Mouse (Mus musculus): Measurements from ENCODE around the gene Olfr1426. TPM values are rescaled to one million over a fixed set of nuclear protein-coding genes. Genes with fewer than 3 reads are reported as not detected.

The Olfr1426 gene
- total RNA-seq, 2 experiments from 2014 or later: not detected

GRCm38 (mm10) chr19:12037727-12038126, 54.1 kb downstream of the Olfr1426 start:
- intact Hi-C loops (cut with DNase I): no loop called here
- no peak for TF ChIP-seq CTCF (IDR thresholded peaks at IDR 0.05)
- Histone ChIP-seq H3K27ac (no peak overlapping the region), H3K4me3 (no peak overlapping the region)
- no peak for DNase-seq

Other genes with a start within 250 kb of the Olfr1426 start
- gene Olfr1418, start 230.9 kb downstream of the Olfr1426 start, total RNA-seq (2021): not detected
- not detected for gene Olfr1419, start 216.9 kb downstream of the Olfr1426 start, total RNA-seq (2021)
- not detected for gene Olfr1420, start 205.4 kb downstream of the Olfr1426 start, total RNA-seq (2021)
- gene Patl1, start 179.6 kb downstream of the Olfr1426 start, total RNA-seq (2021): 10 to 100 TPM; 24.3 to 29.3 TPM
- 10 to 100 TPM; 54.3 to 62.9 TPM for gene Osbp, start 126.1 kb downstream of the Olfr1426 start, total RNA-seq (2021)
- gene Olfr1423, start 50.7 kb downstream of the Olfr1426 start, total RNA-seq (2021): not detected
- gene Olfr1424, start 29.3 kb downstream of the Olfr1426 start, total RNA-seq (2021): not detected
- gene Olfr1425, start 14.3 kb downstream of the Olfr1426 start, total RNA-seq (2021): not detected
- not detected for gene Olfr1427, start 11.3 kb upstream of the Olfr1426 start, total RNA-seq (2021)
- not detected for gene Olfr1428, start 23.9 kb upstream of the Olfr1426 start, total RNA-seq (2021)
- gene Olfr76, start 31.2 kb upstream of the Olfr1426 start, total RNA-seq (2021): not detected
- not detected for gene Olfr1555-ps1, start 78.1 kb upstream of the Olfr1426 start, total RNA-seq (2021)
- gene Olfr1431, start 108.6 kb upstream of the Olfr1426 start, total RNA-seq (2021): not detected
- gene Olfr1432, start 140.6 kb upstream of the Olfr1426 start, total RNA-seq (2021): not detected
- gene Olfr262, start 149.6 kb upstream of the Olfr1426 start, total RNA-seq (2021): not detected
- gene Olfr235, start 169.0 kb upstream of the Olfr1426 start, total RNA-seq (2021): not detected
- not detected for gene Olfr1434, start 187.8 kb upstream of the Olfr1426 start, total RNA-seq (2021)
- not detected for gene Olfr1436, start 207.1 kb upstream of the Olfr1426 start, total RNA-seq (2021)
- gene Olfr1437, start 233.1 kb upstream of the Olfr1426 start, total RNA-seq (2021): not detected
- not detected for gene Olfr1438-ps1, start 243.9 kb upstream of the Olfr1426 start, total RNA-seq (2021)